Mouse (Mus musculus): ENCODE measurements around the gene Baiap2.

- TF ChIP-seq CTCF (conservative IDR thresholded peaks at IDR 0.05; ENCODE audit: low read length) (no peak), NANOG (IDR thresholded peaks at IDR 0.05; ENCODE audit: borderline replicate concordance, low read length) (no peak), POU5F1 (IDR thresholded peaks at IDR 0.05; ENCODE audit: borderline replicate concordance, low read length) (no peak)
Observed at GRCm38 (mm10) chr11:119937772-119938502, 4.6 kb upstream of the Baiap2 start.

Measured in E14TG2a.4 (cell line).